Mouse (Mus musculus): Measurements from ENCODE around the gene Pdcl3.
A peak's percentile ranks its signal among the peaks of the same experiment; 100 is the strongest.

Pdcl3 gene

GRCm38 (mm10) chr1:38985308-38985707 is at the start of gene Pdcl3:
Gene Pdcl3, plus strand, starts transcription at chr1:38985608.
- DNase-seq, result no peak

GRCm38 (mm10) chr1:38936780-38937179 is 48.6 kb upstream of the Pdcl3 start:
- DNase-seq, result no peak

GRCm38 (mm10) chr1:38938849-38939248 is 46.6 kb upstream of the Pdcl3 start, which contains the start of gene Nms:
Gene Nms, plus strand, starts transcription at chr1:38939149.
- DNase-seq, result no peak

GRCm38 (mm10) chr1:38939608-38940007 is 45.8 kb upstream of the Pdcl3 start:
- no peak for DNase-seq

- DNase-seq, result no peak
Measured at GRCm38 (mm10) chr1:38956457-38956856, 29.0 kb upstream of the Pdcl3 start.

GRCm38 (mm10) chr1:38969116-38969515 is 16.3 kb upstream of the Pdcl3 start:
- no peak for DNase-seq

GRCm38 (mm10) chr1:38971712-38972111 is 13.7 kb upstream of the Pdcl3 start:
- no peak for DNase-seq

GRCm38 (mm10) chr1:38972986-38973592 is 12.3 kb upstream of the Pdcl3 start:
- DNase-seq, result no peak

- no peak for DNase-seq
Measured at GRCm38 (mm10) chr1:38979953-38980352, 5.5 kb upstream of the Pdcl3 start.

GRCm38 (mm10) chr1:38983870-38984269 is 1.5 kb upstream of the Pdcl3 start:
- no peak for DNase-seq

- peak; percentile 97 for DNase-seq
Measured at GRCm38 (mm10) chr1:38987080-38987864, 1.9 kb downstream of the Pdcl3 start.

GRCm38 (mm10) chr1:38987865-38988211 is 2.4 kb downstream of the Pdcl3 start:
- no peak for DNase-seq

- no peak for DNase-seq
Measured at GRCm38 (mm10) chr1:38988357-38988756, 2.9 kb downstream of the Pdcl3 start.

GRCm38 (mm10) chr1:38992365-38992764 is 7.0 kb downstream of the Pdcl3 start:
- DNase-seq, result no peak

- DNase-seq, result peak; percentile 75
Measured at GRCm38 (mm10) chr1:39001106-39001505, 15.7 kb downstream of the Pdcl3 start.

- DNase-seq, result no peak
Measured at GRCm38 (mm10) chr1:39005751-39006354, 20.4 kb downstream of the Pdcl3 start.

- DNase-seq, result no peak
Measured at GRCm38 (mm10) chr1:39006830-39007829, 21.7 kb downstream of the Pdcl3 start.

- peak; percentile 81 for DNase-seq
Measured at GRCm38 (mm10) chr1:39010583-39011021, 25.2 kb downstream of the Pdcl3 start.

- peak; percentile 71 for DNase-seq
Measured at GRCm38 (mm10) chr1:39012576-39012975, 27.2 kb downstream of the Pdcl3 start.

- DNase-seq, result peak; percentile 81
Measured at GRCm38 (mm10) chr1:39013843-39014242, 28.4 kb downstream of the Pdcl3 start.

GRCm38 (mm10) chr1:39015529-39015928 is 30.1 kb downstream of the Pdcl3 start:
- DNase-seq, result no peak

GRCm38 (mm10) chr1:39017871-39018270 is 32.5 kb downstream of the Pdcl3 start:
- no peak for DNase-seq

GRCm38 (mm10) chr1:39025142-39025541 is 39.7 kb downstream of the Pdcl3 start:
- DNase-seq, result no peak
